Mouse (Mus musculus): Measurements from ENCODE around the gene Xrcc4. TPM values are rescaled to one million over a fixed set of nuclear protein-coding genes. Genes with fewer than 3 reads are reported as not detected.

Xrcc4 gene
- polyA plus RNA-seq, 1 experiment: 0.27 TPM

DNA sequence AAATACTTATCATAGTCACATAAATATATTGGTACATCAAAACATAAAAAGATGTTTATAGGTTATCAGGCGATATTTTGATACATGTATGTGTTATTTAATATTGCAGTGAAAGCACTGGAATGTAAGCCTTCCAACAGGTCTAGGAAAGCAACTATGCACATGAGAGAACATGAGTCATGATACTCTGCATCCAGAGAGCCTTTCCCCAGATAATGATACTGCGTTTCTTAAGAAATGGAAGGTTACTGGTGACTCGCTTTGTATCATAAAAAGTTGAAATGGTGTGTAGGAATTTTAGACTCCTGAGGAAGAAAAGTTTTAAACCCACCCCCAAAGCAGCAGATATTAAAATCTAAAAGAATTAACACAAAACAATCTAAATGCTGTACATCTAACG is 190.3 kb downstream of the Xrcc4 start:
- Histone ChIP-seq H3K36me3 (ENCODE audit: control insufficient read depth, insufficient read depth, low read length) (no peaks in the 10 kb centered on the region), H3K27ac (ENCODE audit: insufficient read depth, low read depth, low read length) (no peak overlapping the region), H3K27me3 (ENCODE audit: control insufficient read depth, insufficient read depth, low read length) (no peaks in the 10 kb centered on the region), H3K4me1 (ENCODE audit: control insufficient read depth, insufficient read depth, insufficient read length, low read length) (no peaks in the 10 kb centered on the region), H3K4me3 (ENCODE audit: low read depth, low read length) (no peak overlapping the region)
- TF ChIP-seq POLR2A (IDR thresholded peaks at IDR 0.05; ENCODE audit: low read depth, low read length) (no peak), CTCF (IDR thresholded peaks at IDR 0.05; ENCODE audit: extremely low read depth, insufficient read length, insufficient replicate concordance, low read depth, low read length) (no peak)
- WGBS: 89% methylated on average over 4 of the region's 4 CpGs

DNA sequence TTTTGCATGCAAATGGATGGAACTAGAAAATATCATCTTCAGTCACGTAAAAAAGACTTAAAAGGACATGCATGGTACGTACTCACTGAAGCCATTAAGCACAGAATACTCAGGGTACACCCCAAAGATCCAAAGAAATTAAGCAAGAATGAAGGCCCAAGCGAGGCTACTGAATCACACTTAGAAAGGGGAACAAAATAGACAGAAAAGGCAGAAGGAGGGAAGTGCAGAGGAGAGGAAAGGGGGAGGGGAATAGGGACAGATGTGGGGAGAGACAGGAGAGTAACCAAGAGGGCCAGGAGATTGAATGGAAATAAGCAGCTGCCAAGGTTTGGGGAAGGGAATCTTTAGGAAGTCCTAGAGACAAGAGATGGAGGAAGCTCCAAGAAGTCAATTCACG is 197.3 kb downstream of the Xrcc4 start:
- Histone ChIP-seq H3K4me1 (ENCODE audit: control insufficient read depth, insufficient read depth, insufficient read length, low read length) (no peaks in the 10 kb centered on the region), H3K36me3 (ENCODE audit: control insufficient read depth, insufficient read depth, low read length) (no peaks in the 10 kb centered on the region), H3K4me3 (ENCODE audit: low read depth, low read length) (no peak overlapping the region), H3K27ac (ENCODE audit: insufficient read depth, low read depth, low read length) (no peak overlapping the region), H3K27me3 (ENCODE audit: control insufficient read depth, insufficient read depth, low read length) (no peaks in the 10 kb centered on the region)
- WGBS: 91% methylated on average over 4 of the region's 4 CpGs
- no peak for TF ChIP-seq POLR2A (IDR thresholded peaks at IDR 0.05; ENCODE audit: low read depth, low read length)
- no peak for TF ChIP-seq CTCF (IDR thresholded peaks at IDR 0.05; ENCODE audit: extremely low read depth, insufficient read length, insufficient replicate concordance, low read depth, low read length)

DNA sequence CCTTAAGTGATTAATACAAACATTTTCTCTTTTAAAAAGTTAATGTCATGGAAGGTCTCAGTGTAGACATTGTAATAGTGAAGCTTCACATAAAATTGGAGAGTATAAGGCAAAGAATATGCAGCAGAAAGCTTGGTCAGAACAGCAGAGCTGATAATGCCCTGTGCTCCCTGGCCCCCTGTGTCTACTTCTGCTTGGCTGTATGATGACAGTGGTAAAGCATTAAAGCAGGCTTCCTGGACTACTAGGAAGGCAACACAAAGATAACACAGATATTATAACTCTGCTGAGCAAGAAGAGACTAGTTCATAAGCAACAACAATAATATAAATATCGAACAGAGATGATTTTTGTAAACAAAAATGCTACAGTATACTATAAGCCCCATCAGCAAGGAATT is 199.2 kb downstream of the Xrcc4 start:
- no peak overlapping the region for H3K27ac ChIP-seq (ENCODE audit: insufficient read depth, low read depth, low read length)
- no peaks in the 10 kb centered on the region for H3K27me3 ChIP-seq (ENCODE audit: control insufficient read depth, insufficient read depth, low read length)
- TF ChIP-seq CTCF (IDR thresholded peaks at IDR 0.05; ENCODE audit: extremely low read depth, insufficient read length, insufficient replicate concordance, low read depth, low read length) (no peak), POLR2A (IDR thresholded peaks at IDR 0.05; ENCODE audit: low read depth, low read length) (no peak)
- no peak overlapping the region for H3K4me3 ChIP-seq (ENCODE audit: low read depth, low read length)
- no peaks in the 10 kb centered on the region for H3K36me3 ChIP-seq (ENCODE audit: control insufficient read depth, insufficient read depth, low read length)
- 81% methylated on average over 1 of the region's 1 CpGs for WGBS
- no peaks in the 10 kb centered on the region for H3K4me1 ChIP-seq (ENCODE audit: control insufficient read depth, insufficient read depth, insufficient read length, low read length)

DNA sequence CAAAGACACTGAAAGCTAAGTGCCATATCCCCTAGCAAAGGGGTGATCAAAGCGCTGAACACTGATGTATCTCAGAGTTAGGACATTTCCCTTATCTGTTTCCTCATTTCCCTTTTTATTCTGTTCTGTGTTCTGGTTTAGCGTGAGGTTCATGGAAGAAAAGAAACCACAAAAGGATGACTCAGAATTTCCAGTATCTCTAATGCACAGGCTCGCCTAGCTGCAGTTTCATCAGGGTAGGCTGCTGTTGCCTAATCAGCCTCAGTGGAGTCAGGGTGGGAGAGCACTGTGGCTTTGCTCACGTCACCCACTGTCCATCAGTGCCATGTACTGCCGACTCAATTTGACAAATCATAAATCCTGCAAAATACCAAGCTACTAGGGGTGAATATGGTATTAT is 200.3 kb downstream of the Xrcc4 start:
- Histone ChIP-seq H3K27me3 (ENCODE audit: control insufficient read depth, insufficient read depth, low read length) (no peaks in the 10 kb centered on the region), H3K36me3 (ENCODE audit: control insufficient read depth, insufficient read depth, low read length) (no peaks in the 10 kb centered on the region), H3K27ac (ENCODE audit: insufficient read depth, low read depth, low read length) (no peak overlapping the region), H3K4me3 (ENCODE audit: low read depth, low read length) (no peak overlapping the region), H3K4me1 (ENCODE audit: control insufficient read depth, insufficient read depth, insufficient read length, low read length) (no peaks in the 10 kb centered on the region)
- TF ChIP-seq CTCF (IDR thresholded peaks at IDR 0.05; ENCODE audit: extremely low read depth, insufficient read length, insufficient replicate concordance, low read depth, low read length) (no peak), POLR2A (IDR thresholded peaks at IDR 0.05; ENCODE audit: low read depth, low read length) (no peak)
- 69% methylated on average over 5 of the region's 5 CpGs for WGBS

DNA sequence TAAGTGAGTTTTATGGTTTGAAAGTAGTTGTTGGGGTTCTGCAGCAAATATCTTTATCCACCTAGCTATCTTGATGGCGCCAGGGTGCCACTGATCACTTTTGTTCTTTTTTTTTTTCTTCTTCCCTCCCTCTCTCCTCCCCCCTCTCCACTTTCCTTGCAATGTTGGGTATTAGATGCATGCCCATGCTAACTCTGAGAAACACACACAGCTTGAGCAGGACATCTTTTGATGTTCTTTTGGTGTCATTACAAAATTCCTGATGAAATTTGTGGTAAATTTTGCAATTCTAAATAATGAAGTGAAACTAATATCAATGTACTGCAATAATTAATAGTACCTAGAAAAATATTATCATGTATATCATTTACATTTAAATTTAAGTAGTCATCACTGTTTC is 205.9 kb downstream of the Xrcc4 start:
- Histone ChIP-seq H3K27ac (ENCODE audit: insufficient read depth, low read depth, low read length) (no peak overlapping the region), H3K4me1 (ENCODE audit: control insufficient read depth, insufficient read depth, insufficient read length, low read length) (no peaks in the 10 kb centered on the region), H3K4me3 (ENCODE audit: low read depth, low read length) (no peak overlapping the region), H3K36me3 (ENCODE audit: control insufficient read depth, insufficient read depth, low read length) (no peaks in the 10 kb centered on the region), H3K27me3 (ENCODE audit: control insufficient read depth, insufficient read depth, low read length) (no peaks in the 10 kb centered on the region)
- 70% methylated on average over 1 of the region's 1 CpGs for WGBS
- TF ChIP-seq CTCF (IDR thresholded peaks at IDR 0.05; ENCODE audit: extremely low read depth, insufficient read length, insufficient replicate concordance, low read depth, low read length): no peak
- no peak for TF ChIP-seq POLR2A (IDR thresholded peaks at IDR 0.05; ENCODE audit: low read depth, low read length)

DNA sequence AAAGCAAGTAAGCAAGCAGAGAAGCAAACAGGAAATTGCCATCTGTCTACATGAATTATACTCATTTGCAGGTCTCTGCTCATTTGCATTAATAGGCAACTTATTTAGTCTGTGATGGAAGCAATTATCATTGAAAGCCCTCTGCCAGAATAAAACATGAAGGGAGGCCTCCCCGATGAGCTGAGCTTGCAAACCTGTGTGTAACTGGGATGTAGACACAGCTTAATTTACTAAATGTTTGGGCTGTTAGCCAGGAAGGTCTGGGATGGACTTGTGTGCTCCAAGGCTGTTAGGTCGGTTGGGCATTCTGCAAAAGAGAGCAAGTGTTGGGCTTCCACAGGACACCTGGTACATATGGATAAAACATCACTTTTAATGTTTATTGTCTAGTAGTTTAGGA is 208.1 kb downstream of the Xrcc4 start:
- TF ChIP-seq POLR2A (IDR thresholded peaks at IDR 0.05; ENCODE audit: low read depth, low read length): no peak
- TF ChIP-seq CTCF (IDR thresholded peaks at IDR 0.05; ENCODE audit: extremely low read depth, insufficient read length, insufficient replicate concordance, low read depth, low read length): no peak
- H3K27me3 ChIP-seq (ENCODE audit: control insufficient read depth, insufficient read depth, low read length): no peaks in the 10 kb centered on the region
- H3K27ac ChIP-seq (ENCODE audit: insufficient read depth, low read depth, low read length): no peak overlapping the region
- no peak overlapping the region for H3K4me3 ChIP-seq (ENCODE audit: low read depth, low read length)
- H3K36me3 ChIP-seq (ENCODE audit: control insufficient read depth, insufficient read depth, low read length): no peaks in the 10 kb centered on the region
- H3K4me1 ChIP-seq (ENCODE audit: control insufficient read depth, insufficient read depth, insufficient read length, low read length): no peaks in the 10 kb centered on the region
- WGBS: 59% methylated on average over 2 of the region's 2 CpGs

DNA sequence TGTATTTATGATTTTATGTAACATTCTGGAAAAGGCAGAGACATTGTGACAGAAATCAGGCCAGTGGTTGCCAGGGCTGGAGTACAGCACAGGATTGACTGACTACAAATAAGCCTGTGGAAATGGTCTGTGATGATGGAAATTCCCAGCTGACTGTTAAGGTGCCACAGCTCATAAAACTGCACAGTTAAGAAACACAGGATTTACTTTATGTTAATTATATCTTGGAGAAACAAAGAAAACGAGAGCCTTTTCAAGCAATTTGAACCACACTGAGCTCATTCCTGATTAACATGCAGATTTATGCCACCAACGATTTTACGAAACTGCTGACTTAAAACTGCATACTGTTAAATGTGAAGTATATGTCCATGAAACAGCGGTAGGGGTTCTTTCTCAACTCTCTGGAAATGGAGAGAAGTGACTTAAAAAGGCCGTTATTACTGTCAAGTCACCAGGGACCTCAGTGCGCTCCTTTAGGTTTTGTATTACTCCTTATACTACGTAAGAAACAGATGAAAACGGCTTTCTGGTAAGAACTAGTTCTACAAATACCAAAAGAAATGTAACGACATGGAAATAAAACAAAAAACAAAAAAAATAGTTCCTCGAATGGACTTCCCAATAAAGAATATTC is 210.5 kb downstream of the Xrcc4 start:
- H3K27ac ChIP-seq (ENCODE audit: insufficient read depth, low read depth, low read length): no peak overlapping the region
- no peaks in the 10 kb centered on the region for H3K36me3 ChIP-seq (ENCODE audit: control insufficient read depth, insufficient read depth, low read length)
- H3K4me1 ChIP-seq (ENCODE audit: control insufficient read depth, insufficient read depth, insufficient read length, low read length): no peaks in the 10 kb centered on the region
- no peaks in the 10 kb centered on the region for H3K27me3 ChIP-seq (ENCODE audit: control insufficient read depth, insufficient read depth, low read length)
- H3K4me3 ChIP-seq (ENCODE audit: low read depth, low read length): no peak overlapping the region
- TF ChIP-seq POLR2A (IDR thresholded peaks at IDR 0.05; ENCODE audit: low read depth, low read length) (no peak), CTCF (IDR thresholded peaks at IDR 0.05; ENCODE audit: extremely low read depth, insufficient read length, insufficient replicate concordance, low read depth, low read length) (no peak)
- 90% methylated on average over 10 of the region's 10 CpGs for WGBS

Measured in small intestine, adult 2 months (tissue).